Mouse (Mus musculus): ENCODE data around the gene Atxn7l1. TPM values are rescaled to one million over a fixed set of nuclear protein-coding genes. Genes with fewer than 3 reads are reported as not detected.

Atxn7l1 gene
- polyA plus RNA-seq (2017; shearing (Covaris generic)): 10 to 100 TPM; 75.6 to 87.7 TPM

GRCm38 (mm10) chr12:33147497-33148267 lies at the start of gene Atxn7l1:
TSS of gene Atxn7l1 (plus strand) at chr12:33147693.
- ATAC-seq: peak; percentile 81

DNA sequence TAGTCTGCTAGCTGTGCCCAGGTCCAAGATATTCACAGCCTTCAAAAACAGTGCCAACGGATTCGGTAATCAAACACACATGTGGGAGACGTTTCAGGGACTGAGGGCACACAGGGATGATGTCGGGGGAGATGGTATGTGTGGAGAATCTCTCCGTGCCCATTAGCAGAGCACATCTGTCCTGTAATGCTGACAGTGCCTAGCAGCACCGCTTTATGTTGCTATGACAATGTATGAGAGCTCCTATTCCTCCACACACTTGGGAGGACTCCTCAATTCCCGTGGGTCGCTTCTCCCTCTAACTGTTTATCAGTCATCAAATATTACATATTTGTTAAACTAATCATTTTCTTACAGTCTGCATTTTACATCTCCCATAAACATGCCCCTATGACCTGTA lies 45.9 kb upstream of the Atxn7l1 start:
- ATAC-seq: no peak

DNA sequence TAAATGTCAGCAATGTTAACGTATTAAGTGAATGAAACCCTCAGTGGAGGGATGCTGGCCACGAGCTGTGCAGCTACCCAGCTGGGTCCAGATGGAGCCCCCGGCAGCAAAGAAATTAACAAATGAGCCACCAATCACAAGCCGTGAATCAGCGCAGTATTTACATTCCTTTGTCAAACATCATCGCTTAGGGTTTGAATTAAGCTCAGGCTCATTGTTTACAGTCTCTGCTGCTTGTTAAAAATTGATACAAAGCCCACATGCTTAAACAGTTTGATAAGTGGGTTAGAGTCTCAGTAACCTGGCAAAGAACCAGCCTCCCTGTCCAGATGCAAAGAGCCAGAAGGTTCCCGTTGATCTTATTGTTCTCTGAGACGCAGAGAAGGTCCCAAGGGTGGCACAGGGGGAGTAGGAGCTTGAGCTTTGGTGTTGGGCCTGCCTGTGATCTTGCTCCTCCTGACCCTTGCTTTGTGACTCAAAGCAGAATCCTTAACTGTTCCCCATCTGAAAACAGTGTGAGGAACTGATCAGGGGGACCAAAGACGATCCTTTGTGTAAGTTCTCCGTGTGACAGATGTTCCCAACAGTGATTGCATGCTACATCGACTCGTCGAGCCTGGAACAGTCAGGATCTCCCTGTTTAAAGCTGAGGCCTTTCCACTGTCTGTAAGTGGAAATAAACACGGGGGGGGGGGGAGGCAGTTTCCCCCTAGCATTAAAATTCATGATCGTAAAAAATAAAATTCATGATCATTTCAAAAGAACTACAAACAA lies 45.0 kb upstream of the Atxn7l1 start:
- no peak for ATAC-seq

GRCm38 (mm10) chr12:33105724-33106123 lies 41.8 kb upstream of the Atxn7l1 start:
- ATAC-seq: no peak

DNA sequence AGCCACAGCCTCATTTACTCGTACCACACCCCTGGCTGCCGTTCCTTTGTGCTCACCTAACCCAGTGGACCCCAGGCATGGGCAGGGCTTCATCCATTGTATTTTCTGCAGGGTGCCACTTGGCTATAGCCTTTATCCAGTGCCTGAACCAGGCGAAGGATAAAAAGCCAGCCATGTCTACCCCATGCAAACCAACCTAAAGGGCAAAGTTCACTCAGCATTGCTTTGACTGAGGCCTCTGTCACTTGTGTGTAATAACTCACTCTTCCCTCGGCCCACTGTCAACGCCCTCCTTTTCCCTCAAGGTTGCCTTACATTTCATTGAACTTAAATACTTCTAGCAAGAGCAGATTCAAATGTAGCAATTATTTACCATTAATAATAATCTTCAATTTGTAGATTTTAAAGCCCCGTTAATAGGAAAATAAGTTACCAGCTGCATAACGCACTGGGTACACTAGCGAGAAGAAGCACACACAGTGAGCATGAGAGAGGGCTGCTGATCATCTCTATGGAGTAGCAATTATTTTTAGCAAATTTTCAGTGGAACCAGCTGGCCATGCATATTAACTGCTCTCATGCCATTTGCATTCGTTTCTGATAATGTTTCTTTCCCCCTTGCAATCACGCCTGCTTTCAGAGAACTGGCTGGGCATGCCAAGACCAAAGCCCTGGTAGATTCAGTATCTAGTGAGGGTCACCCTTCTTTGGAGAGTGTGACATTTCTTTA lies 40.9 kb upstream of the Atxn7l1 start:
- no peak for ATAC-seq

GRCm38 (mm10) chr12:33109531-33109930 lies 38.0 kb upstream of the Atxn7l1 start:
- peak; percentile 94 for ATAC-seq

DNA sequence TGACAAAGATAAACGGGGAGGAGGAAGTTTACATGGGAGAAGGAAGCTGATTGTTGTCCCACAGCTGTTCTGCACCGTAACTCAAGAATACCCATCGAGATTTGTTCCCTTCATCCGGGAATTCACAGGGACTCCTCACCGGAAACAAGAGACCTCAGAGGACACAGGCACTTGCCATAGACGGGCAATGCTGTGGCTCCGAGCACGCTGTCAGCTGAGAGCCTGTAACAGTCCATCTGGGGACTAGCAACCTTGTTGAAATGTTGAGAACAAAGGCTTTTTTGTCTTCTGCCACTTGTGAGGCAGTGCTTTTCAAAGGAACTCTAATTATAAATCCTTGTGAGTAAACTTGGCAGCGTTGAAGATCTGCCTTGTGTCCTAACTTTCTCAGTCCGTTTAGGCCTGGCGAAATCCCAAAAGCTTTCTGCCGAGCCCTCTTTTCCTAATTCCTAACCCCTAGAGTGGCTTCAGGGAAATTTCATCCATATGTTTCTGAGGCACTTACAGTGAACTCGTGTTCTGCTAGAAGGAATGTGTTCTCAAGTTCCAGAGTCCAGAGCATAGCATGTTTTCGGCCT lies 36.5 kb upstream of the Atxn7l1 start:
- no peak for ATAC-seq

DNA sequence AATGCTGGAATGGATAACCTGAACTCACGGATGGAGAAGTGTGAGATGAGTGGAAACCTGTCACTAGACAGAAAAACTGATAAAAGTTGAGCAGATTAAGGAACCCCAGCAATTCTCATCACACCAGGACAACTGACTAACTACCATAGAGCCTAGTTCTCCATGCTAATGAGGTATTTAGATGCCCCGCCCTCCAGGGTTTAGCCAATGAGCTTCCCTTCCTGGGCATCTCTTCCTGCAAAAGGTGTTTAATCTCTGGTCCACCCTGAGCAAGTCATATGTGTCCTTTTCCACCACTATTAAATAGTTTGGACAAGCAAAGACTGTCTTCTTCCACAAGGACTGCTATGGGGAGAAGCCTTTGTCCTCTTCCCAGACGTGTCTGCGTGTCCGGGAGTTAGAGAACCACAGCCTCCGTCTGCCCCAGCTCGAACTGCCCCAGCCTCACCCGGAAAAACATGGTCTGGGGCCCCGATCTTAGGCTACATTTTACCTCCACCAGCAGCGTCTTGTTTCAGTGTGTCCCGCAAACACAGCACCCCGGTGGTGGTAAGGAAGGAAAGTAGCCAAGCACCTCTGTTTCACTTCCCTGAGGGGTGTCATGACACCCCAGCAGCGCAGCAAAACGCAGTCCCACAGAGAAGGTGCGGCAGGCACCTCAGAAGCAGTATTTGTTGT lies 28.7 kb upstream of the Atxn7l1 start:
- peak; percentile 83 for ATAC-seq

GRCm38 (mm10) chr12:33125594-33126227 lies 21.8 kb upstream of the Atxn7l1 start:
- no peak for ATAC-seq

- ATAC-seq: no peak
Measured at GRCm38 (mm10) chr12:33126243-33126642, 21.2 kb upstream of the Atxn7l1 start.

GRCm38 (mm10) chr12:33128121-33128520 lies 19.4 kb upstream of the Atxn7l1 start:
- ATAC-seq: peak; percentile 26

GRCm38 (mm10) chr12:33128702-33129101 lies 18.8 kb upstream of the Atxn7l1 start:
- ATAC-seq: no peak

GRCm38 (mm10) chr12:33129410-33129809 lies 18.1 kb upstream of the Atxn7l1 start:
- ATAC-seq: peak; percentile 15

DNA sequence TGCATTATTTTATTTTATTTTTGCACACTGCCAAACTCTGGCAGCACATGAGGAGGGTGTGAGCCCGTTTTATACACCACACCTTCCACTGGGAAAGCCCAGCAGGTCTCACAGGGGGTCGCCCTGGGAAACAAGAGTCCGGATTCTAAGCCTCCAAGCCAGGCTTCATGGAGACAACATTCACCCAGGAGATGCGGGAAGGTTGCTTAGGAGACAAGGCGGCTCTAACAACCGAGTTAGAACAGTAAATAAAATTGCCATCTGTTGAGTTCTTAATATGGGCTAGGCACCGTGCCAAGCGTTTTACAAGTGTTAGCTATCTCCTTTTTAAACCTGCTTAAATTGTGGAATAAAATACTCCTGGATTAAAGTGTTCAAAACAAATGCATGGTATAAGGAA lies 17.1 kb upstream of the Atxn7l1 start:
- no peak for ATAC-seq

- ATAC-seq: peak; percentile 91
Measured at GRCm38 (mm10) chr12:33131796-33132195, 15.7 kb upstream of the Atxn7l1 start.

GRCm38 (mm10) chr12:33137857-33138256 lies 9.6 kb upstream of the Atxn7l1 start:
- no peak for ATAC-seq

- ATAC-seq: no peak
Measured at GRCm38 (mm10) chr12:33139083-33139482, 8.4 kb upstream of the Atxn7l1 start.

DNA sequence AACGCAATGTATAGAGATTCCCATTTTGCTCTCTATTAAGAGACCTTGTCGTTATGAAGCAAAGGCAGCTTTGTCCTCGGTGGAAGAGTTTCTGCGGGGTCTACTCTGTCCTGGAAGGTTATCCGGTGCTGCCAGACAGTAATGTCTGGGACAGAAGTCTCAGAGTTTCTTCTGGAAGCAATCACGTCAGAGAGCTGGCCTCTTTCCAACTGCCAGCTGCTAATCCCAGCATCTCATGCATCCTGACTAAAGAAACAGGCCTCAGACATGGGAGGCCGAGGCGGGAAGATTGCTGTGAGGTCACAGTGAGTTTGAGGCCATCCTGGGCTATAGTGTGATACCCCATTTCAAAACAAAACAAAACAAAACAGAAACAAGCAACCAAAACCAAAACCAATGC lies 3.0 kb upstream of the Atxn7l1 start:
- no peak for ATAC-seq

GRCm38 (mm10) chr12:33146622-33147433 lies 665 bp upstream of the Atxn7l1 start:
- peak; percentile 65 for ATAC-seq

- no peak for ATAC-seq
Measured at GRCm38 (mm10) chr12:33149544-33150190, 2.2 kb downstream of the Atxn7l1 start.

Data from CD4-positive, CD25-positive, alpha-beta regulatory T cell, adult 4 months (primary cell).